Mouse (Mus musculus) spleen, adult 2 months (tissue): ENCODE measurements around the gene Clp1. TPM values are rescaled to one million over a fixed set of nuclear protein-coding genes. Genes with fewer than 3 reads are reported as not detected.

Experiments used
- DNase-seq, 2 experiments: peaks; one replicate each; pipeline versions ENCODE4 v3.0.0 to v3.0.0-alpha.2; 2012 to 2021; ENCODE audit warnings: low spot score in 2 of 2, low read depth in 1 of 2
- H3K27ac ChIP-seq: fragments of 200-500 bp; 2 replicates; pipeline ENCODE4 v1.5.1; 2012; ENCODE audit warnings: low read length, inconsistent platforms; ENCODE audit not compliant: insufficient read depth
- H3K27me3 ChIP-seq: fragments of 200-500 bp; 2 replicates; pipeline ENCODE4 v1.6.1; 2012; ENCODE audit warnings: mild to moderate bottlenecking, moderate library complexity, low read length, inconsistent platforms; ENCODE audit not compliant: control insufficient read depth, insufficient read depth
- H3K36me3 ChIP-seq: fragments of 200-500 bp; 2 replicates; pipeline ENCODE4 v1.6.1; 2012; ENCODE audit warnings: mild to moderate bottlenecking, low read length, inconsistent platforms; ENCODE audit not compliant: control insufficient read depth, insufficient read depth
- H3K4me1 ChIP-seq: fragments of 200-500 bp; 2 replicates; pipeline ENCODE4 v1.6.1; 2011; ENCODE audit warnings: inconsistent platforms; ENCODE audit not compliant: control insufficient read depth, insufficient read depth, insufficient read length
- H3K4me3 ChIP-seq: fragments of 200-500 bp; 2 replicates; pipeline ENCODE4 v1.5.1; 2011; ENCODE audit warnings: mild to moderate bottlenecking, inconsistent platforms; ENCODE audit not compliant: insufficient read depth, insufficient read length; ENCODE audit errors: extremely low read depth
- CTCF ChIP-seq: fragments of 200-500 bp; IDR thresholded peaks from 2 replicates; pipeline ENCODE4 v1.5.1; 2011; ENCODE audit warnings: mild to moderate bottlenecking, inconsistent platforms; ENCODE audit not compliant: insufficient read depth, insufficient read length, insufficient replicate concordance; ENCODE audit errors: extremely low read depth
- POLR2A ChIP-seq: fragments of 200-500 bp; IDR thresholded peaks from 2 replicates; pipeline ENCODE4 v1.6.1; 2011; ENCODE audit warnings: low read depth, low read length, inconsistent platforms
- WGBS: fragments of 180-500 bp; shearing (Covaris S2); methylation state at CpG from one replicate; pipeline ENCODE4 v1.1.7; 2018; 5-methylcytosine and 5-hydroxymethylcytosine counted together
- polyA plus RNA-seq: library from polyadenylated mRNA; depleted of rRNA; stranded (reverse); fragments of >200 nt; gene quantifications from 2 replicates; pipeline ENCODE4 v1.2.3, GENCODE M21; 2012

Clp1 gene
- polyA plus RNA-seq, 1 experiment: 12.8 TPM

- TF ChIP-seq POLR2A: peak; percentile 89
- TF ChIP-seq CTCF: no peak
- WGBS: under 1% methylated on average over 104 of the region's 107 CpGs
These were observed 12.2 kb downstream of the Clp1 start, which contains the start of gene Zdhhc5 for GRCm38 (mm10) chr2:84714811-84715561. Gene Zdhhc5, minus strand, starts transcription at chr2:84715180.

GRCm38 (mm10) chr2:84714422-84714810 is 12.7 kb downstream of the Clp1 start:
- Histone ChIP-seq H3K4me1 (peaks cover 3% of the 10 kb centered on the region), H3K36me3 (peaks cover 8% of the 10 kb centered on the region), H3K27ac (peak overlapping the region; percentile 93), H3K27me3 (no peaks in the 10 kb centered on the region), H3K4me3 (peak overlapping the region; percentile 76)
- no peak for DNase-seq
- TF ChIP-seq CTCF (no peak), POLR2A (no peak)
- WGBS: 0% methylated on average over 23 of the region's 26 CpGs

More at GRCm38 (mm10) chr2:84714811-84715561, 12.2 kb downstream of the Clp1 start, which contains the start of gene Zdhhc5:
- peaks cover 3% of the 10 kb centered on the region for H3K4me1 ChIP-seq
- peaks cover 6% of the 10 kb centered on the region for H3K36me3 ChIP-seq
- peak within 1 kb of the TSS; percentile 98 for H3K4me3 ChIP-seq
- peak; percentile 96 to 97 for DNase-seq
- no peaks in the 10 kb centered on the region for H3K27me3 ChIP-seq
- H3K27ac ChIP-seq: peak within 1 kb of the TSS; percentile 94

GRCm38 (mm10) chr2:84711898-84712297 is 15.3 kb downstream of the Clp1 start:
- no peak for DNase-seq
- Histone ChIP-seq H3K36me3 (peaks cover 17% of the 10 kb centered on the region), H3K27me3 (no peaks in the 10 kb centered on the region), H3K4me1 (peaks cover 3% of the 10 kb centered on the region), H3K27ac (no peak overlapping the region), H3K4me3 (no peak overlapping the region)
- WGBS: 96% methylated on average over 2 of the region's 2 CpGs
- TF ChIP-seq CTCF (no peak), POLR2A (no peak)

- DNase-seq: no peak
- TF ChIP-seq CTCF (no peak), POLR2A (no peak)
- H3K4me3 ChIP-seq: no peak overlapping the region
- WGBS: 88% methylated on average over 1 of the region's 1 CpGs
- H3K27me3 ChIP-seq: no peaks in the 10 kb centered on the region
- H3K4me1 ChIP-seq: no peaks in the 10 kb centered on the region
- no peak overlapping the region for H3K27ac ChIP-seq
- H3K36me3 ChIP-seq: peaks cover 19% of the 10 kb centered on the region
These were observed 19.6 kb downstream of the Clp1 start for GRCm38 (mm10) chr2:84707523-84707922.

GRCm38 (mm10) chr2:84705295-84705694 is 21.9 kb downstream of the Clp1 start:
- no peaks in the 10 kb centered on the region for H3K27me3 ChIP-seq
- H3K4me3 ChIP-seq: no peak overlapping the region
- 83% methylated on average over 1 of the region's 1 CpGs for WGBS
- H3K27ac ChIP-seq: no peak overlapping the region
- no peak for DNase-seq
- TF ChIP-seq POLR2A: no peak
- H3K36me3 ChIP-seq: peaks cover 19% of the 10 kb centered on the region
- H3K4me1 ChIP-seq: no peaks in the 10 kb centered on the region

GRCm38 (mm10) chr2:84704329-84704728 is 22.8 kb downstream of the Clp1 start:
- H3K4me1 ChIP-seq: no peaks in the 10 kb centered on the region

GRCm38 (mm10) chr2:84703497-84703896 is 23.7 kb downstream of the Clp1 start:
- no peak overlapping the region for H3K4me3 ChIP-seq
- 95% methylated on average over 1 of the region's 1 CpGs for WGBS
- peaks cover 9% of the 10 kb centered on the region for H3K36me3 ChIP-seq
- H3K4me1 ChIP-seq: no peaks in the 10 kb centered on the region
- no peak overlapping the region for H3K27ac ChIP-seq
- no peak for TF ChIP-seq CTCF
- DNase-seq: no peak
- H3K27me3 ChIP-seq: no peaks in the 10 kb centered on the region

More at GRCm38 (mm10) chr2:84704329-84704728, 22.8 kb downstream of the Clp1 start:
- DNase-seq: no peak
- TF ChIP-seq POLR2A (no peak), CTCF (no peak)
- Histone ChIP-seq H3K36me3 (peaks cover 14% of the 10 kb centered on the region), H3K27ac (no peak overlapping the region), H3K27me3 (no peaks in the 10 kb centered on the region), H3K4me3 (no peak overlapping the region)
- whole genome bisulfite sequencing: 94% methylated on average over 5 of the region's 5 CpGs
